Mouse (Mus musculus) G1E (cell line): ENCODE measurements around the gene Igfbp5.

ENCODE experiments used
- CTCF ChIP-seq: IDR thresholded peaks from 2 replicates; pipeline ENCODE4 v1.5.1; 2012; ENCODE audit warnings: low read depth, low read length, inconsistent platforms, mixed read lengths
- GATA1 ChIP-seq: IDR thresholded peaks from 2 replicates; pipeline ENCODE4 v1.6.1; 2012; ENCODE audit warnings: borderline replicate concordance, low read length, inconsistent platforms, mixed read lengths
- GATA2 ChIP-seq: IDR thresholded peaks from 2 replicates; pipeline ENCODE4 v1.6.1; 2012; ENCODE audit warnings: low read depth, low read length, inconsistent platforms, borderline replicate concordance
- POLR2AphosphoS5 ChIP-seq: IDR thresholded peaks from 2 replicates; pipeline ENCODE4 v1.6.1; 2012; ENCODE audit warnings: low read depth, low read length, inconsistent platforms; ENCODE audit not compliant: insufficient replicate concordance
- TAL1 ChIP-seq: conservative IDR thresholded peaks from 2 replicates; pipeline ENCODE4 v1.6.1; 2012; ENCODE audit warnings: low read depth, low read length, inconsistent platforms, mixed read lengths

DNA sequence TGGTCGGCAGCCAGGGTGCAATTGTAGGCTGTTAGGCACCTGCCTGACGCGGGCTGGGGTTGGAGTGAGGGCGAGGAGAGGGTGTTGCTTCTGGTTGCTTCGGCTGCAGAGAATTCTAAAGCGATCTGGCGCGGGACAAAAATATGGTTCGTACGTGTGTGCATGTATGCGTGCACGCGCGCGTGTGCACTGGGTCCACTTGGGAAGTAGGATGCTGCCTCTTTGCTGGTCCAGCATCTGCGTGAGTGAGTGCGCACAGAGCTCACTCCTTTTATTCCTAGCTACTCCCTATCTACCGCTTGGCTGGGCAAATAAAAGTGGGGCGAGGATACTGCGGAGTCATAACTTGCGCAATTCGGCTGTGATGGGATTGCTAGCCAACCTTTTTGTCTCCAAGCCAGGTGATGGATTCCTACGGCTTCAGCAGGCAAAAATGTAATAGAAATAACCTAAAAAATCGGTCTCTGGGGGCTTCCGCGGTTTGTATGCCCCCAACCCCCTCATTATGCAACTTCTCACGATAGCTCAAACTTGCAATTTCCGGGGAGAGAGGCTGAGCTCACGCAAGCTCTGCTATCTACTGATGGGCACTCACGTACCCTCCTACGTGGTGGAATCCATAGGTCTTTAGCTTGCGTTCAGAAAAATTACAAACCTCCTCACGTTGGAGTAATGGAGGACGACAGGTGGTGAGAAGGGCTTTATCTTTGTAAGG, 2.8 kb downstream of the Igfbp5 start:
- TF ChIP-seq CTCF (no peak), TAL1 (no peak), POLR2AphosphoS5 (no peak), GATA1 (no peak), GATA2 (no peak)
